Mouse (Mus musculus): ENCODE measurements at regions not wholly inside any gene's neighbourhood (a gene's known extent, or its start where the extent isn't known, plus 50 kb on each side); places are given as distances from the start of the nearest gene placed in this dataset.
A peak's percentile ranks its signal among the peaks of the same experiment; 100 is the strongest.

- H3K9me3 ChIP-seq: no peaks in the 10 kb centered on the region
- WGBS: 92% methylated on average over 6 of the region's 6 CpGs
- no peak overlapping the region for H3K4me2 ChIP-seq (replicated peaks)
Measured at GRCm38 (mm10) chr17:67569865-67570264, 62.7 kb downstream of the Lrrc30 start.

GRCm38 (mm10) chr17:67566216-67566615, 66.3 kb downstream of the Lrrc30 start:
- 71% methylated on average over 11 of the region's 11 CpGs for whole genome bisulfite sequencing
- H3K4me3 ChIP-seq: no peak overlapping the region
- 0 out of 2 replicates have a peak, but pooled peaks cover 11% of the 10 kb centered on the region for H3K4me1 ChIP-seq
- no peak overlapping the region for H3K4me2 ChIP-seq (replicated peaks)
- H3K27me3 ChIP-seq: no peaks in the 10 kb centered on the region
- H3K9ac ChIP-seq: no peak overlapping the region
- no peak for ATAC-seq (ENCODE audit: low FRiP score, low read depth)
- no peaks in the 10 kb centered on the region for H3K9me3 ChIP-seq
- no peaks in the 10 kb centered on the region for H3K36me3 ChIP-seq
- peak overlapping the region; percentile 59; the same call in 1 of the 2 replicates for H3K27ac ChIP-seq

More at GRCm38 (mm10) chr17:67569865-67570264, 62.7 kb downstream of the Lrrc30 start:
- Histone ChIP-seq H3K9ac (no peak overlapping the region), H3K4me1 (0 out of 2 replicates have a peak, but pooled peaks cover 11% of the 10 kb centered on the region), H3K27ac (no peak overlapping the region), H3K27me3 (no peaks in the 10 kb centered on the region), H3K4me3 (no peak overlapping the region), H3K36me3 (no peaks in the 10 kb centered on the region)
- ATAC-seq (ENCODE audit: low FRiP score, low read depth): no peak

DNA sequence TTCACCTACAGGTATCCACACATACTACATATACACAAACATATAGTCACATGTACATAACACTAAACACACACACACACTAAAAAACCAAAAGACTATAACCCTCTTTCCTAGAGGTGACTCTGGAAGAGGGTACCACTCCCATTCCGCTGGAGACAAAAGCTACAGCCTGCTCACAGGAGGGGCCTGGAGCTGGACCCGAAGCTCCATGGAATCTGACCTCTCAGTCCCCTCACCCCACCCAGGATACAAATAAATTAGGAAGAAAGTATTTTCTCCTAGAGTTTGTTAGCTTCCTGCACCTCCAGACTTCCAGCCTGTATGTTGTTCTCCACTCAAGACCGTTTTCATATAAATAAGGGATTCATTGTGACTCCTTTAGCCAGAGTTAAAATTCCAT, 66.8 kb downstream of the Lrrc30 start:
- ATAC-seq (ENCODE audit: low FRiP score, low read depth): no peak
- Histone ChIP-seq H3K4me1 (0 out of 2 replicates have a peak, but pooled peaks cover 11% of the 10 kb centered on the region), H3K9ac (no peak overlapping the region), H3K27ac (peak overlapping the region; percentile 59; the same call in 1 of the 2 replicates), H3K9me3 (no peaks in the 10 kb centered on the region), H3K4me2 (replicated peaks) (no peak overlapping the region), H3K36me3 (no peaks in the 10 kb centered on the region), H3K27me3 (no peaks in the 10 kb centered on the region), H3K4me3 (no peak overlapping the region)
- 41% methylated on average over 3 of the region's 3 CpGs for WGBS

GRCm38 (mm10) chr17:67564845-67565244, 67.7 kb downstream of the Lrrc30 start:
- WGBS: 64% methylated on average over 3 of the region's 3 CpGs
- H3K27ac ChIP-seq: 0 out of 2 replicates have a peak overlapping the region, but pooled peaks have one; percentile 59
- no peak overlapping the region for H3K4me2 ChIP-seq (replicated peaks)
- H3K36me3 ChIP-seq: no peaks in the 10 kb centered on the region
- no peak overlapping the region for H3K9ac ChIP-seq
- 0 out of 2 replicates have a peak, but pooled peaks cover 11% of the 10 kb centered on the region for H3K4me1 ChIP-seq
- no peaks in the 10 kb centered on the region for H3K9me3 ChIP-seq
- no peaks in the 10 kb centered on the region for H3K27me3 ChIP-seq
- no peak for ATAC-seq (ENCODE audit: low FRiP score, low read depth)
- H3K4me3 ChIP-seq: no peak overlapping the region

DNA sequence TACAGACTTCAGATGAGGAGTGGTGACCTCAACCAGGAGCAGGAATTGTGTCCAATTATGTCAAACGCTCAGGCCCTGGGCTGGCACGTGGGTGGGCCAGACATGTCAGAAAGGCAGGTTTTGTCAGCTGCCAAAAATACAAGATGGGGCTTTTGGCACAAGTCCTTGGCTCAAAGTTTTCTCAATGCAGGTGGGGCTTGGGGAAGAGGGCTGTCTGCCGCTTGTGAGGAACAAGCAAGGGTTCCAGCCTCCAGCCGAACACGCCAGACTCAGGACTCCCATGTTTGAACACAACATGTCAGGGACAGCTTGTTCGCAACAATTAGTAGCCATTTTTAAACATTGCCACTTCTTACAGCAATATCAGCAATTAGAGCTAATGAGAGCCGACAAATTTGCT, 69.5 kb downstream of the Lrrc30 start:
- H3K4me2 ChIP-seq (replicated peaks): no peak overlapping the region
- WGBS: 76% methylated on average over 7 of the region's 7 CpGs

GRCm38 (mm10) chr17:67561802-67562201, 70.7 kb downstream of the Lrrc30 start:
- Histone ChIP-seq H3K4me1 (0 out of 2 replicates have a peak, but pooled peaks cover 11% of the 10 kb centered on the region), H3K9ac (no peak overlapping the region), H3K27me3 (no peaks in the 10 kb centered on the region), H3K4me3 (no peak overlapping the region), H3K36me3 (no peaks in the 10 kb centered on the region), H3K27ac (no peak overlapping the region), H3K4me2 (replicated peaks) (no peak overlapping the region), H3K9me3 (no peaks in the 10 kb centered on the region)
- ATAC-seq (ENCODE audit: low FRiP score, low read depth): no peak
- WGBS: 59% methylated on average over 4 of the region's 4 CpGs

More for the DNA sequence above, 69.5 kb downstream of the Lrrc30 start:
- no peaks in the 10 kb centered on the region for H3K36me3 ChIP-seq
- no peaks in the 10 kb centered on the region for H3K27me3 ChIP-seq
- H3K9ac ChIP-seq: no peak overlapping the region
- no peak overlapping the region for H3K27ac ChIP-seq
- no peak overlapping the region for H3K4me3 ChIP-seq
- no peak for ATAC-seq (ENCODE audit: low FRiP score, low read depth)
- H3K4me1 ChIP-seq: 0 out of 2 replicates have a peak, but pooled peaks cover 11% of the 10 kb centered on the region
- no peaks in the 10 kb centered on the region for H3K9me3 ChIP-seq

GRCm38 (mm10) chr17:67557351-67557870, 75.1 kb downstream of the Lrrc30 start:
- H3K4me1 ChIP-seq: no peaks in the 10 kb centered on the region
- H3K27me3 ChIP-seq: no peaks in the 10 kb centered on the region
- H3K9ac ChIP-seq: no peak overlapping the region
- no peaks in the 10 kb centered on the region for H3K9me3 ChIP-seq
- 69% methylated on average over 7 of the region's 7 CpGs for WGBS
- no peaks in the 10 kb centered on the region for H3K36me3 ChIP-seq
- ATAC-seq (ENCODE audit: low FRiP score, low read depth): no peak
- no peak overlapping the region for H3K4me2 ChIP-seq (replicated peaks)
- H3K27ac ChIP-seq: no peak overlapping the region
- H3K4me3 ChIP-seq: no peak overlapping the region

DNA sequence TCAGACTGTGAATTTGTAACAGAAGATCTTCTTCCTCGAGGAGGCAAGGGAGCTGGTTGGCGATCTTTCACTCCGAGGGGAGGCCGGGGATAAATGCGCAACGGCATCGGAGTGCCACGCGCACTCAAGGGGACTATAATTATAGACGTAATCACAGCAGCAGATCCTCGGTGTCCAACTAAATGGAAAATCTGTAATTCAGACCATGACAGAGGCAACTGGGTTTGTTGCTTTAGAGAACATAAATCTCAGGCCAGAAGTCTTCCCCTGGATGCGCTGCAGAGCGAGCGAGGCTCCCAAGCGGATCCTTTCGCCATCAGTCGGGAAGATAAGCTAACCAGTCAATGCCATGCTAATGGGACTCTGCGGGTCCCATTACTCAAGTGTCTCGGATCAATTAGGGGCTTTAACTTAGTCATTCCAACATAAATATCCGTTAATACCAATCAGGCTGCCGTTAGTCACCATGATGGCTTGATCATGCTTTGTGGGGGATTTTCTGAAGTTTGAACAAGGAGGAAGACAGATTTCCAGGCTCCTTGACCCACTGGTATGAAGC, 79.9 kb downstream of the Lrrc30 start:
- Histone ChIP-seq H3K4me1 (no peaks in the 10 kb centered on the region), H3K4me2 (replicated peaks) (no peak overlapping the region), H3K9ac (no peak overlapping the region), H3K4me3 (no peak overlapping the region), H3K27me3 (no peaks in the 10 kb centered on the region), H3K9me3 (no peaks in the 10 kb centered on the region), H3K36me3 (no peaks in the 10 kb centered on the region), H3K27ac (no peak overlapping the region)
- ATAC-seq (ENCODE audit: low FRiP score, low read depth): no peak
- WGBS: 86% methylated on average over 21 of the region's 21 CpGs

- H3K27me3 ChIP-seq: no peaks in the 10 kb centered on the region
- no peaks in the 10 kb centered on the region for H3K36me3 ChIP-seq
- no peak for ATAC-seq (ENCODE audit: low FRiP score, low read depth)
- no peaks in the 10 kb centered on the region for H3K4me1 ChIP-seq
- 48% methylated on average over 11 of the region's 11 CpGs for WGBS
- H3K9me3 ChIP-seq: peaks cover 6% of the 10 kb centered on the region
- H3K27ac ChIP-seq: no peak overlapping the region
- H3K9ac ChIP-seq: no peak overlapping the region
- H3K4me2 ChIP-seq (replicated peaks): no peak overlapping the region
- H3K4me3 ChIP-seq: no peak overlapping the region
Measured at GRCm38 (mm10) chr17:67548966-67549700, 83.4 kb downstream of the Lrrc30 start.

DNA sequence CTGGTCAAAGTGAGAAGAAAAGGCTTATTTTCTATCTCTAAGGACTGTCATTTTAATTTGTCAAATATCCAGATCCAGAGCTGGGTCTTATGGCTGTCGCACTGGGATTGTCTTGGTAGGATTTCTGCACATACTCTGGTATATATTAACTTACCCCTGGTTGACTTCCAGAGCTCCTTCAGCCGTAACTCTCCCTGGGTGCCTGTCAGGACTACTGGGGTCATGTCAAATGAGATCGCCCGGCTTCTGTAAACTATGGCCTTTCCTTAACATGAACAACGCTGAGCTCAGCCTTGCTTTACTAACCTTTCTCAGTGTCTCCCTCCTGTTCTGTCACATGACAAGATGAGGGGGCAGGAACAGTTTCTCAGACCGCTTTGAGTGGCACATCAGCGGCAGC, 88.1 kb downstream of the Lrrc30 start:
- Histone ChIP-seq H3K27ac (no peak overlapping the region), H3K9me3 (peaks cover 6% of the 10 kb centered on the region), H3K9ac (no peak overlapping the region), H3K4me1 (no peaks in the 10 kb centered on the region), H3K4me3 (no peak overlapping the region), H3K27me3 (no peaks in the 10 kb centered on the region), H3K4me2 (replicated peaks) (no peak overlapping the region), H3K36me3 (no peaks in the 10 kb centered on the region)
- 86% methylated on average over 7 of the region's 7 CpGs for WGBS
- ATAC-seq (ENCODE audit: low FRiP score, low read depth): no peak

DNA sequence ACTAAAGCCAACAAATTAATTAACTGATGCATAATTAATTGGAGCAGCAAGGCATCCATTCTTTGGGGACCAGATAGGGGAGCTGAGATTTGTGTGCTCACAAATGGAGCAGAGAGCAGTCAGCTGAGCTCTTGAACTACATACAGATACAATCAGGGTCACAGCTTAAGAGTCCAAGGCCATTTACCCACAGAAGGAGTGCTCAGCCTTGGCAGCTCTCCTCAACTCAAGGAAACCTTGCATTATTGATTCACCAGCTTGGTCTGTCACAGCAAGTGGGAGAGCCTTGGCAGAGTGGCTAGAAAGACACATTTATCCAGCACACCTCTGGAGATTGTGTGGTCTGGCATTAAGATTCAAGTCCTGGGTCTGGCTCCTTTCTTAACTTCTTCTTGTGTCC, 100.2 kb downstream of the Lrrc30 start:
- H3K4me2 ChIP-seq (replicated peaks): no peak overlapping the region
- no peaks in the 10 kb centered on the region for H3K36me3 ChIP-seq
- no peak overlapping the region for H3K4me3 ChIP-seq
- no peaks in the 10 kb centered on the region for H3K4me1 ChIP-seq
- no peaks in the 10 kb centered on the region for H3K27me3 ChIP-seq
- ATAC-seq (ENCODE audit: low FRiP score, low read depth): no peak
- no peak overlapping the region for H3K9ac ChIP-seq
- no peaks in the 10 kb centered on the region for H3K9me3 ChIP-seq
- H3K27ac ChIP-seq: no peak overlapping the region

GRCm38 (mm10) chr17:67520848-67521411, 111.6 kb downstream of the Lrrc30 start:
- Histone ChIP-seq H3K36me3 (no peaks in the 10 kb centered on the region), H3K4me3 (no peak overlapping the region), H3K9ac (no peak overlapping the region), H3K4me2 (replicated peaks) (no peak overlapping the region), H3K27me3 (no peaks in the 10 kb centered on the region), H3K9me3 (no peaks in the 10 kb centered on the region), H3K4me1 (no peaks in the 10 kb centered on the region), H3K27ac (no peak overlapping the region)
- ATAC-seq (ENCODE audit: low FRiP score, low read depth): no peak
- 62% methylated on average over 8 of the region's 8 CpGs for WGBS

Measured in limb, embryonic 13.5 days (tissue).